Mouse (Mus musculus) neural tube, embryonic 12.5 days (tissue): ENCODE data around the gene Uqcrq. TPM values are rescaled to one million over a fixed set of nuclear protein-coding genes. Genes with fewer than 3 reads are reported as not detected.

Source experiments
- ATAC-seq: fragments of 200-750 bp; cut with Nextera tagmentation; 2 replicates; pipeline ENCODE4 v1.8.0; 2017; ENCODE audit warnings: low read depth, mild to moderate bottlenecking, moderate TSS enrichment, moderate library complexity; ENCODE audit not compliant: low FRiP score
- H3K27ac ChIP-seq: fragments of 300-500 bp; sonication (generic); 2 replicates; pipeline ENCODE4 v1.5.1; 2016
- H3K27me3 ChIP-seq: fragments of 300-500 bp; sonication (generic); replicated peaks from 2 replicates; pipeline ENCODE4 v1.6.1; 2016; ENCODE audit warnings: mild to moderate bottlenecking
- H3K36me3 ChIP-seq: fragments of 300-500 bp; sonication (generic); 2 replicates; pipeline ENCODE4 v1.6.1; 2016; ENCODE audit warnings: mild to moderate bottlenecking
- H3K4me1 ChIP-seq: fragments of 300-500 bp; sonication (generic); 2 replicates; pipeline ENCODE4 v1.6.1; 2016
- H3K4me2 ChIP-seq: fragments of 300-500 bp; sonication (generic); replicated peaks from 2 replicates; pipeline ENCODE4 v1.6.1; 2016; ENCODE audit warnings: mild to moderate bottlenecking
- H3K4me3 ChIP-seq: fragments of 300-500 bp; sonication (generic); 2 replicates; pipeline ENCODE4 v1.5.1; 2016
- H3K9ac ChIP-seq: fragments of 300-500 bp; sonication (generic); 2 replicates; pipeline ENCODE4 v1.6.1; 2016; ENCODE audit warnings: mild to moderate bottlenecking
- H3K9me3 ChIP-seq: fragments of 300-500 bp; sonication (generic); 2 replicates; pipeline ENCODE4 v1.6.1; 2016; ENCODE audit warnings: mild to moderate bottlenecking
- WGBS: fragments of 180-500 bp; shearing (Covaris S2); methylation state at CpG from one replicate; pipeline ENCODE4 v1.1.7; 2016; 5-methylcytosine and 5-hydroxymethylcytosine counted together
- microRNA-seq: library from miRNA; unstranded; fragments of <30 nt; microRNA quantifications from one replicate; pipeline ENCODE4, GENCODE M21; 2017
- polyA plus RNA-seq: library from polyadenylated mRNA; unstranded; fragments of >200 nt; fragmentation: Nextera tagmentation; extraction: Ambion mirVana; gene quantifications from 2 replicates; pipeline ENCODE4 v1.2.1, GENCODE M21; 2016

The Uqcrq gene
- polyA plus RNA-seq, 1 experiment from 2014 or later, result 607 TPM

DNA sequence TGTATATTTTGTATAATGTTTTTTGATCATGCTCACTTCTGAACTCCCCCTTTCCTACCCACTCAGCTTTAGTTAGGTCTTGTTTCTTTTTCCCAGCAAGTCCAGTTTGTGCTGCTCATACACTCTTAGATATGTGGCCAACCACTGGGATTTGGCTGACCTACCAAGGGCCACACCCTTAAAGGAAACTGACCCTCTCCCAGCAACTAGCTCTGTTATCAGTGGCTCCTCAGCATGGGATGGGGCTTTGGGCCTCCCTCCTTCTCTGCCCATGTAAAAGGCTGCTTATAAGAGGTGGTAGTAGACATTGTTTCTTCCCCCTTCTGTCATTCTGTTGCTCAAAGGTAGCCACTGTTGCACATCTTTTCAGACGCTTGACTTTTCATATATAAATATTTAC lies 51.7 kb downstream of the Uqcrq start:
- H3K4me1 ChIP-seq, result no peaks in the 10 kb centered on the region
- no peak overlapping the region for H3K4me2 ChIP-seq
- no peak overlapping the region for H3K4me3 ChIP-seq
- no peak overlapping the region for H3K27ac ChIP-seq
- H3K9ac ChIP-seq, result no peak overlapping the region
- 82% methylated on average over 1 of the region's 1 CpGs for WGBS
- no peak for ATAC-seq
- H3K27me3 ChIP-seq, result no peaks in the 10 kb centered on the region
- H3K9me3 ChIP-seq, result no peaks in the 10 kb centered on the region
- peaks cover 17% of the 10 kb centered on the region for H3K36me3 ChIP-seq

Small RNAs within 50 kb of the gene (microRNA-seq; reads per million reads assigned to microRNA genes)
- not detected for gene Mir6920

Other genes starting within 250 kb of the Uqcrq start
- gene Hspa4, start 130.4 kb downstream of the Uqcrq start, polyA plus RNA-seq, result 85.8 and 89.0 TPM in 2 replicates
- gene Zcchc10, start 106.2 kb downstream of the Uqcrq start, polyA plus RNA-seq, result 16.6 and 16.7 TPM in 2 replicates
- gene Aff4, start 80.0 kb downstream of the Uqcrq start, polyA plus RNA-seq, result 62.7 and 79.2 TPM in 2 replicates
- 0.42 TPM in 1 of 2 replicates, not detected in the other for gene Leap2, start 7.7 kb downstream of the Uqcrq start, polyA plus RNA-seq
- gene Gdf9, start 192 bp upstream of the Uqcrq start, polyA plus RNA-seq, result 1.8 and 2.1 TPM in 2 replicates
- gene Gm10447, start 26.3 kb upstream of the Uqcrq start, polyA plus RNA-seq, result 0.13 TPM in 1 of 2 replicates, not detected in the other
- gene Shroom1, start 26.4 kb upstream of the Uqcrq start, polyA plus RNA-seq, result 2.1 and 2.7 TPM in 2 replicates
- not detected in 2 replicates for gene Gm9837, start 39.6 kb upstream of the Uqcrq start, polyA plus RNA-seq
- not detected in 2 replicates for gene Gm9945, start 49.3 kb upstream of the Uqcrq start, polyA plus RNA-seq
- gene Sowaha, start 49.4 kb upstream of the Uqcrq start, polyA plus RNA-seq, result 0.22 and 0.46 TPM in 2 replicates
- gene Sept8, start 88.4 kb upstream of the Uqcrq start, polyA plus RNA-seq, result 21.4 and 25.2 TPM in 2 replicates
- 145 and 157 TPM in 2 replicates for gene Kif3a, start 136.5 kb upstream of the Uqcrq start, polyA plus RNA-seq
- gene Il4, start 187.8 kb upstream of the Uqcrq start, polyA plus RNA-seq, result 2.3 and 3.4 TPM in 2 replicates
- not detected in 2 replicates for gene Il13, start 203.9 kb upstream of the Uqcrq start, polyA plus RNA-seq